Mouse (Mus musculus) right cerebral cortex, postnatal 10 days (tissue): ENCODE measurements at regions not wholly inside any gene's neighbourhood (a gene's known extent, or its start where the extent isn't known, plus 50 kb on each side); places are given as distances from the start of the nearest gene placed in this dataset.

ENCODE experiments used
- DNase-seq, 2 experiments: peaks; one replicate each; pipeline ENCODE4 v3.0.0; 2021; ENCODE audit warnings: low spot score in 2 of 2

GRCm38 (mm10) chr13:99580296-99580695 is 64.0 kb upstream of the Map1b start:
- no peak for DNase-seq

GRCm38 (mm10) chr13:99579596-99580175 is 63.3 kb upstream of the Map1b start:
- peak; percentile 62 to 64 for DNase-seq

- DNase-seq: peak in 1 of 2 experiments; percentile 58
Measured at GRCm38 (mm10) chr13:99577686-99578085, 61.3 kb upstream of the Map1b start.

- no peak for DNase-seq
Measured at GRCm38 (mm10) chr13:99573021-99573420, 56.7 kb upstream of the Map1b start.

GRCm38 (mm10) chr13:99572381-99572780 is 56.0 kb upstream of the Map1b start:
- DNase-seq: no peak
